Mouse (Mus musculus): Measurements from ENCODE around the gene Sp2.

The Sp2 gene

GRCm38 (mm10) chr11:96970341-96970740 is 12.4 kb downstream of the Sp2 start:
- DNase-seq (ENCODE audit: low read depth, low spot score): no peak

DNA sequence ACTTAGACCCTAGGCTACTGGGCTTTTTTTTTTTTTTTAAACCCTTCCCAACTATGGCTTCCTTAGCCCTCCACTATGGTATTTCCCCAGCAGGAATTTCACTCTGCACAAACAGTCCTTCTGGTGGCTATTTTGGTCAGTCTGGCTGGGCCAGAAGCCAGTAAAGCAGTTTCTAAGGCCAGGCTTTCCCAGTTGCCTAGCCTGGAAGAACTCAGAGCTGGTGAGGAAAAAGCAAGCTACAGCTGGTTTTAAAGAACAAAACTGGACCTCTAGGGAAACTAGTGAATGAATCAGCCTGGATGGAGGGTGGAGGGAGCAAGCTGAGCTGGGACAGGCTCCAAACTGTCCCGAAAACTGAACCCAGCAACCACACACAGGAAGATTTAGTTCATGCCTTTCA is 13.0 kb downstream of the Sp2 start:
- DNase-seq (ENCODE audit: low read depth, low spot score): peak; percentile 91

DNA sequence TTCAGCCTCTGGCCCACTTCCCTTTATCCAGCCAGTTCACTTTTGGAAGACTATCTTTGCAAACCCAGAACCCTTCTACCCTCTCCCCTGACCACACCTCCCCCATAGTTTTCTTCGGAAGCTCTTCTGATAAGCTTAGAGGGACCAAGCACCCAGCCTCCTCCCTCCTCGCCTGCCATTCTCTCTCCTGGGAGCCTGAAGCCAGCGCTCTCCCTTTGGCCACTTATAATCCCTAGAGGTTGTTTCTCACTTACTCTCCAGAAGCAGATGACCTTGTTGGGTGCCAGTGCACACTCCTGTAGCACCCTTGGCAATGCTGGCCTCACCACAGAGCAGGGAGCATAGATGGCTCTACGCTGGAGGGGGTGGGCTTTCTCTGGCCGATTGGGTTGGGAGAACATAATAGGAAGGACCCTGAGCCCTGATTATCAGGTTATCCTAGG is 13.5 kb downstream of the Sp2 start:
- no peak for DNase-seq (ENCODE audit: low read depth, low spot score)

DNA sequence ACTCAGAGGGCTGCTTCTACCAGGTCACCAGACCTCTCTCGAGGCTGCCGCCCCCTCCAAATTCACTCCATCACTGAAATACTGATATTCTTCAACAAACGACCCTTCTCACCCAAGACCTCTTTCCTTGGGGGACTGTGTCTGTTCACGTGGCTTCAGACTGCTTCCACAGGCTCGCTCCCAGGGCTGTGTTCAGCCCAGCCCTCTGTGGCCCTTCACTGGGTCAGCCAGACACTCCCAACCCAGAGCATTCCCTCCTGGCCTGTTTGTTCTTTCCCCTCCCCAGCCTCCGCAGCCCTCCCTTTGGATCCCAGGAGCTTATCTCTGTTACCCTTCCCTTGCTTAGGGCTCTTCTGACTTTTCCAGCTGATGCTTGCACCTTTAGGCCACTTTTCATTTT is 14.3 kb downstream of the Sp2 start:
- no peak for DNase-seq (ENCODE audit: low read depth, low spot score)

DNA sequence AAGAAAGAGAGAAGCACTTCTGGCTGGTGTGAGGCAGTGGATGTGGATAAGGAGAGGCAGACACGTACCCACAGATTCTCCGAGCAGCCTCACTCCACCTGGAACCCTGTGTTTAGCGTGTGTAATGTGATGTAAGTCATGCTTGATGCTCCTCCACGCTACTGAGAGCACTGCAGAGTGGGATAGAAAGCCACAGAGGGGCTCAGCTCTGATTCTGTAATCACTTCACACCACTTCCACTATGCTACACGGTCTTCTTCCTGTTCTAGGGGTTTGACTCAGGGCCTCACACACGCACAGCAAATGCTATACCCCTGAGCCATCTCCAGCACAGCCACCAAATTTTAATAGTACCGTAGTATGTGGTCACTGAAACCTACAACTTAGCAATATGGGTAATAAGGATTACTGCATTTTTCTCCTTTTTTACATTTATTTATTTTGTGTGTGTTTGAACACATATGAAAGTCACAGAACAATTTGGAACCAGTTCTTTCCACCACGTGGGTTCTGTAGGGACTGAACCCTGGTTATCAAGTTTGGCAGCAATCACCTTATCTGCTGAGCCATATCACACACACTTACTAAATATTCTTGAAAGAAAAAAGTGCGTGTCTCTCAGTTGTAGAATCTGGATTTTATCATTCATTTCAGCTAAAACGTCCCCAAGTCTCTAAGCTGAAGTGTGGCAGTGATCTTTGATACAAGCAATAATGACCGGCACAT is 15.1 kb downstream of the Sp2 start:
- DNase-seq (ENCODE audit: low read depth, low spot score): no peak

DNA sequence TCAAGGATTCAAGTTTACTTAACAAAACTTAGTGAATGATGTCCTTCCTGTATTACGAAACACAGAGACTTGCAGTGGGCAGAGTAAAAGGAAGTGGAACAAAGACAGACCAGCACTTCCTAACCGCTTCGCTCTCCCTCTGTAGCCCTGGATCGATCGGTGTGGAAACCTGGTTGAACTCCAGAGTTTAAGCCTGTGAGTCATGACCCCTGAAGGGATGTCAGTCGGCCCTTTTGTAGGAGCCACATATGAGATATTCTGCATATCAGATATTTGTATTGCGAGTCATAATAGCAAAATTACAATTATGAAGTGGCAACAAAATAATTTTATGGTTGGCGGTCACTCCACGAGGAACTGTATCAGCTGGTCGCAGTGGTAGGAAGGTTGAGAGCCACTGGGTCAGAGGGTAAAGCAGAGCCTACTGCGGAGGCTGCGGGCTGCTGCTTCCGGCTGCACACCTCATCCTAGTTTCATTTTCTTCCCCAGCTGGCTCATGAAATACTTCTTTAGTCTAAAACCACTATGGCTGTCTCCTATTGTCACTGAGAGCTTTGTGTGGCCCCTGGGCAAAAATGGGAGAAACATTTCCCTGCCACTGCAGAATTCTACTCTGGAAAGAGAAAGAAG is 15.7 kb downstream of the Sp2 start:
- DNase-seq (ENCODE audit: low read depth, low spot score): no peak

GRCm38 (mm10) chr11:96966172-96966571 is 16.6 kb downstream of the Sp2 start:
- no peak for DNase-seq (ENCODE audit: low read depth, low spot score)

- peak; percentile 92 for DNase-seq (ENCODE audit: low read depth, low spot score)
Observed at GRCm38 (mm10) chr11:96963580-96963979, 19.2 kb downstream of the Sp2 start.

GRCm38 (mm10) chr11:96957061-96957805 is 25.5 kb downstream of the Sp2 start:
- DNase-seq (ENCODE audit: low read depth, low spot score): no peak

- peak; percentile 39 for DNase-seq (ENCODE audit: low read depth, low spot score)
Observed at GRCm38 (mm10) chr11:96956009-96956724, 26.6 kb downstream of the Sp2 start.

DNA sequence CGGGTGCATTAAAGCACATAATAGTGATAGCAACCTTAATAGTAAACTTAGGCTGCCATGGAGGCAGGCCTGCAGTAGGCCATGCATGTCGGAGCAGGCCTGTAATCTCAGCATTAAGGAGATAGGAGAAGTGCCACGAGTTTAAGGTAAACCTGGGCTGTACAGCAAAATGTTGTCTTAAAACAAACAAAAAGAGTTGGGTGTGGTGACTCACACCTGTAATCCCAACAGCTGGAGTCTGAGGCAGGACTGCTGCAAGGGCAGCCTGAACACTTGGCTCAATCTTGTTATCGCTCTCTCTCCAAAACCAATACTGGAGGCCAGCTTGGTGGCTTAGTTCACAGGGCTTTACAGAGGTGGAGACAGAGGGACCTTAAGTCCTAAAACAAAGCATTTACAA is 27.7 kb downstream of the Sp2 start:
- no peak for DNase-seq (ENCODE audit: low read depth, low spot score)

DNA sequence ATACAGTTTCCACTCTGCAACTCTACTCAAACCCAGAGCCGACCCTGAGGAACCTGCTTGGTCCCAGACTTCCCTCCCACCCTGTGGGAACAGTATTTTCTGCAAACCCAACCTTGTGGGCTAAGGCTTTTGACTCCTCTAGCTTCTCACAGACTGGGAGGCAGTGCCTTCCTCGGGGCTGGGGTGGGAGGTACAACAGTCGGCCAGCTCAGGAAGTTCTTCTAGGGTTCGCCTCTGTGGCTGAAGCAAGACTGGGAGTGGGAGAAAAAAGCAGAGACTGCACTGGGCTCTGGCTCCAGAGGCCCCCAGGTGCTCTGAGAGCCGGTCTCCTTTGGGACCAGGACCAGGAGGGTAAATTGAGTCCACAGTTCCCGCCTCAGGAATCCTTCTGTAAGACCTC is 29.9 kb downstream of the Sp2 start:
- DNase-seq (ENCODE audit: low read depth, low spot score): no peak

GRCm38 (mm10) chr11:96952426-96952825 is 30.3 kb downstream of the Sp2 start:
- peak; percentile 72 for DNase-seq (ENCODE audit: low read depth, low spot score)

DNA sequence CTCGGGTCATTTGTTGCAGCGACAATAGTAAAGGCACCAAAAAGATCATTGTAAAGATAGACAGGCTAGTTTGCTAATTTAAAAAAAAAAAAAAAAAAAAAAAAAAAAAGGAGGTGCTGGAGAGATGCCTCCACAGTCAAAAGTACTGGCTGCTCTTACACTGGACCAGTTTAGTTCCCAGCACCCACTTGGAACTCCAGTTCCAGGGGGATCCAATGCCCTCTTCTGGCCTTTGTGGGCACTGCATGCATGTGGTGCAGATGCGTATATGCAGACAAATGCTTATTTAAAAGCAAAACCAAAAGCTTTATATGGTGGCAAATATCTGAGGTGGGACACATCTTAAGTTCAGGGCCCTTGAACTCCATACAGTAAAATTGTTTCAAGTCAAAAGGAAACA is 32.0 kb downstream of the Sp2 start:
- no peak for DNase-seq (ENCODE audit: low read depth, low spot score)

DNA sequence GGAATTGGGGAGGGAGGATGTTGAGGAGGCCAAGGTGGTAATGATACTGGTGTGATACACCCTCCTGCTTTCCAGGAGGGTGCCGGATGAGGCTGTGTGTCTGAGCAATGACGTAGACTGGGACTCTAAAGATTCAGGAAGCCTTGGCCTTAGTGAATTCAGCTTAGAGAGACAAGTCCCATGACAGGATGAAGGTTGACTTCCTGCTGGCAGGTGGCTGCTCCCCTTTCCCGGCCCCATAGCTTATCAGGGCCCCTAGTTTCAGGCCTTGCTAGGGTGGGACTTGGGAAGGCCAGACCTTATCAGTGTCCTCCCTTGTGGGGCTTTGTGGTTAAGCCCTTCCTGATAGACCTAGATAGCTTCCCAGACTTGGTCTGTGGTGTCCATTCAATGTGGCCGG is 34.9 kb downstream of the Sp2 start:
- no peak for DNase-seq (ENCODE audit: low read depth, low spot score)

DNA sequence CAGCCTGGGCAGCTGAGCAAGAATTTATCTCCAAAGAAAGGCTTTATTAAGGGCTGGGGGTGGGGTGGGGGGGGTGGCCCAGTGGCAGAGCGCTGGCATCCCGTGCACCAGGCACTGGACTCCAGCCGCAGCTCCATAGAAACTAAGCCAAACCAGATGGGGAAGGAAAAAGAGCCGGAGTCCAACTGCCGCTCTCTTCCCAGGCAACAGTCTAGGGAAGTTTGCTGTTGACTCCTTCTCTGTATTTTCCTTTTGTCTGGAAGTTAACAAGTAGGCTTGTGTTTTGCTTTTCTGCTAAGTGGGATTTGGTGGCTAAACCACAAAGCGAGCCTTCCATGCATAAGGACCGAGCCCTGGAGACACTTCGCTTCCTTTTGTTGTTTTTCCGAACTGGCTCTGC is 36.3 kb downstream of the Sp2 start:
- DNase-seq (ENCODE audit: low read depth, low spot score): no peak

DNA sequence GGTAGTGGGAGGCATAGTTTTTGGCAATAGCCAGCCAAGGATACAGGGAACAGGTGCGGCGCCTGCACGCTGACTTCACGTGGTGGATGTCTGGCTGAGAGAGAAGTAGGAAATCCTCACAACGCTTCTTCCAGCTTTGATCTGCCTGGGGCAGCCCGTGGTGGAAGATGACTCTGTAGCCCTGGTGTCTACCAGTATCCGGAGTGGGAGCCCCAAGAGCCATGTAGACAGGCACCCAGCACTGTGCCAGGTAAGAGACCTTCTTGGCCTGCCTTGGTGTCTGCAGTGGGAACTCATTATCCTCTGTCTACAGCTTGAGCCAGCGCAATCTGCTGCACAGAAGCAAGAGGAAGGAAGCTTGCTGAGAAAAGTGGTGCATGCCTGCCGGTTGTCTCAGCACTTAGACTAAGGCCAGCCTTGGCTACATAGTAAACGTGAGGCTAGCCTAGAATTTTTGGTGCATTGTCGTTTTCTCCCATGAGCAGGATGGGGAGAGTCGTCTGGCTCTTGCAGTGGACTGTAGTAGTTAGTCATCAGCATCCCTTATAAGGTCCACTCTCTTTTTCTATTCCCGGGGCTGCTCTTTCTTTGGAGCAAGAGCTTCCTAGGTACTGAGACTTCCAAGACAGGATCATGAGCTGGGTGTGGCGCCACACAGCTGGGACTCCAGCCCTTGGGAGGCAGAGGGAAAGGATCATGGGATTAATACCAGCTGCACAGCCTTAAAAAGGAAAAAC is 37.7 kb downstream of the Sp2 start:
- DNase-seq (ENCODE audit: low read depth, low spot score): no peak

GRCm38 (mm10) chr11:96943746-96944304 is 38.9 kb downstream of the Sp2 start, which contains the start of gene Pnpo:
Gene Pnpo (minus strand): TSS chr11:96943986.
- DNase-seq (ENCODE audit: low read depth, low spot score): peak; percentile 99

- no peak for DNase-seq (ENCODE audit: low read depth, low spot score)
Observed at GRCm38 (mm10) chr11:96941989-96942590, 40.7 kb downstream of the Sp2 start.

Measured in brain, adult 2 months (tissue).